Mouse (Mus musculus): Measurements from ENCODE around the gene Gm853. TPM values are rescaled to one million over a fixed set of nuclear protein-coding genes. Genes with fewer than 3 reads are reported as not detected.

The Gm853 gene
- polyA plus RNA-seq, 1 experiment from 2014 or later: 1.4 TPM

Other genes starting within 250 kb of the Gm853 start
- 9.3 and 11.3 TPM in 2 replicates for gene Adgrb2, start 237.5 kb downstream of the Gm853 start, polyA plus RNA-seq (2015; fragmentation: Nextera tagmentation; extraction: Ambion mirVana)
- gene Col16a1, start 174.6 kb downstream of the Gm853 start, polyA plus RNA-seq (2015; fragmentation: Nextera tagmentation; extraction: Ambion mirVana): 5.8 and 14.3 TPM in 2 replicates
- 65.1 and 65.7 TPM in 2 replicates for gene Pef1, start 119.8 kb downstream of the Gm853 start, polyA plus RNA-seq (2015; fragmentation: Nextera tagmentation; extraction: Ambion mirVana)
- 0.60 and 1.0 TPM in 2 replicates for gene Hcrtr1, start 83.0 kb downstream of the Gm853 start, polyA plus RNA-seq (2015; fragmentation: Nextera tagmentation; extraction: Ambion mirVana)
- 7.5 and 7.6 TPM in 2 replicates for gene Tinagl1, start 47.3 kb downstream of the Gm853 start, polyA plus RNA-seq (2015; fragmentation: Nextera tagmentation; extraction: Ambion mirVana)
- 61.3 and 62.7 TPM in 2 replicates for gene Serinc2, start 56.8 kb upstream of the Gm853 start, polyA plus RNA-seq (2015; fragmentation: Nextera tagmentation; extraction: Ambion mirVana)
- gene Fabp3, start 86.2 kb upstream of the Gm853 start, polyA plus RNA-seq (2015; fragmentation: Nextera tagmentation; extraction: Ambion mirVana): 146 and 148 TPM in 2 replicates
- 0.71 and 0.73 TPM in 2 replicates for gene Gm10570, start 86.3 kb upstream of the Gm853 start, polyA plus RNA-seq (2015; fragmentation: Nextera tagmentation; extraction: Ambion mirVana)
- gene Zcchc17, start 137.5 kb upstream of the Gm853 start, polyA plus RNA-seq (2015; fragmentation: Nextera tagmentation; extraction: Ambion mirVana): 89.7 and 92.8 TPM in 2 replicates
- gene Snrnp40, start 137.7 kb upstream of the Gm853 start, polyA plus RNA-seq (2015; fragmentation: Nextera tagmentation; extraction: Ambion mirVana): 111 and 122 TPM in 2 replicates